Mouse (Mus musculus): ENCODE results near the gene Arhgap35.

DNA sequence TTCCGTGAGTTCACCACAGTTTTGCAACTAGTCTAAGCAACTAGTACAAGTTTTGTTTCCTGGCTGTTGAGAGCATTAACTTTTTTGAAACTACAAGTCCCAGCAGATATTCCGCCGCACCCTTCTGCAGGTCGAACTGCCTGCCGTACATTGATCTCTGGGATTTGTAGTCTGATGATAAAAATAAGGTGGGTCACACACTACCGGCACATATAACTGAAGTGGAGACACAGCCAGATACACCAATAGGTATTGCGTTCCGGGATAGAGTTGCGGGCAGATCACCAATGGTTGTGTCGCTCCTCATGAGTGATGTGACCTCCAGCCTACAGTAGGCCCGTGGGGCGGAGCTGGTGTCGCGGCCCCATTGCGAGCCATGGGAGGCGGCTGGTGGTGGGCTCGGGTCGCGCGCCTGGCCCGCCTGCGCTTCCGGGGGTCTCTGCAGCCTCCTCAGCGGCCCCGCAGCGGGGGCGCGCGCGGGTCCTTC is 162.2 kb downstream of the Arhgap35 start, which contains the start of gene Tmem160:
- TF ChIP-seq POLR2A (IDR thresholded peaks at IDR 0.05; ENCODE audit: borderline replicate concordance, extremely low read depth, insufficient read depth, insufficient read length, poor library complexity, severe bottlenecking) (peak; percentile 61), CTCF (IDR thresholded peaks at IDR 0.05; ENCODE audit: borderline replicate concordance, extremely low read depth, insufficient read depth, insufficient read length) (no peak)

Measured in brain, embryonic 14.5 days (tissue).